Mouse (Mus musculus) lung, postnatal 0 days (tissue): Measurements from ENCODE around the gene Anapc11. TPM values are rescaled to one million over a fixed set of nuclear protein-coding genes. Genes with fewer than 3 reads are reported as not detected.
A peak's percentile ranks its signal among the peaks of the same experiment; 100 is the strongest.

Source experiments
- ATAC-seq: fragments of 200-750 bp; cut with Nextera tagmentation; 2 replicates; pipeline ENCODE4 v1.8.0; 2017; ENCODE audit warnings: moderate library complexity
- DNase-seq: peaks from one replicate; pipeline ENCODE4 v3.0.0-alpha.2; 2016; ENCODE audit warnings: low spot score
- H3K27ac ChIP-seq: fragments of 300-500 bp; sonication (generic); 2 replicates; pipeline ENCODE4 v1.5.1; 2014; ENCODE audit warnings: antibody characterized with exemption, mild to moderate bottlenecking, low read length, mixed read lengths
- H3K27me3 ChIP-seq: fragments of 300-500 bp; sonication (generic); replicated peaks from 2 replicates; pipeline ENCODE4 v1.6.1; 2014; ENCODE audit warnings: low read length, mixed read lengths; ENCODE audit not compliant: insufficient read depth
- H3K36me3 ChIP-seq: fragments of 300-500 bp; sonication (generic); 2 replicates; pipeline ENCODE4 v1.6.1; 2014; ENCODE audit warnings: low read length, mixed read lengths; ENCODE audit not compliant: insufficient read depth
- H3K4me1 ChIP-seq: fragments of 300-500 bp; sonication (generic); 2 replicates; pipeline ENCODE4 v1.6.1; 2014; ENCODE audit warnings: antibody characterized with exemption, low read depth, low read length, mixed read lengths; ENCODE audit not compliant: insufficient read depth
- H3K4me2 ChIP-seq: fragments of 300-500 bp; sonication (generic); replicated peaks from 2 replicates; pipeline ENCODE4 v1.6.1; 2014; ENCODE audit warnings: low read depth, mild to moderate bottlenecking, low read length, moderate library complexity, mixed read lengths
- H3K4me3 ChIP-seq: fragments of 300-500 bp; sonication (generic); 2 replicates; pipeline ENCODE4 v1.5.1; 2014; ENCODE audit warnings: low read depth, low read length
- H3K9ac ChIP-seq: fragments of 300-500 bp; sonication (generic); replicated peaks from 2 replicates; pipeline ENCODE4 v1.6.1; 2014; ENCODE audit warnings: low read depth, mild to moderate bottlenecking
- H3K9me3 ChIP-seq: fragments of 300-500 bp; sonication (generic); 2 replicates; pipeline ENCODE4 v1.6.1; 2016; ENCODE audit warnings: low read length, mixed read lengths
- CTCF ChIP-seq: IDR thresholded peaks from 2 replicates; pipeline ENCODE4 v1.5.1; 2016; ENCODE audit warnings: antibody characterized with exemption, mild to moderate bottlenecking
- EP300 ChIP-seq: IDR thresholded peaks from 2 replicates; pipeline ENCODE4 v1.6.1; 2016; ENCODE audit warnings: antibody characterized with exemption, mild to moderate bottlenecking, control low read depth
- WGBS: fragments of 180-500 bp; shearing (Covaris S2); extraction: QIAGEN DNeasy Blood & Tissue Kit; methylation state at CpG from one replicate; pipeline ENCODE4 v1.1.7; 2014; 5-methylcytosine and 5-hydroxymethylcytosine counted together
- polyA plus RNA-seq: library from polyadenylated mRNA; unstranded; fragments of >200 nt; fragmentation: Nextera tagmentation; extraction: Ambion mirVana; gene quantifications from 2 replicates; pipeline ENCODE4 v1.2.1, GENCODE M21; 2015

Gene Anapc11
- polyA plus RNA-seq, 1 experiment from 2014 or later: 138 TPM

- peaks cover 19% of the 10 kb centered on the region for H3K36me3 ChIP-seq
- no peaks in the 10 kb centered on the region for H3K27me3 ChIP-seq
- ATAC-seq: no peak
- peak overlapping the region; percentile 67 for H3K9ac ChIP-seq
- H3K27ac ChIP-seq: peak overlapping the region; percentile 96
- no peak for DNase-seq
- peak overlapping the region; percentile 72 for H3K4me2 ChIP-seq
- TF ChIP-seq CTCF (no peak), EP300 (no peak)
- H3K4me3 ChIP-seq: peak overlapping the region; percentile 87
- WGBS: under 1% methylated on average over 23 of the region's 23 CpGs
- no peaks in the 10 kb centered on the region for H3K9me3 ChIP-seq
- peaks cover 8% of the 10 kb centered on the region; the same call in 1 of the 2 replicates for H3K4me1 ChIP-seq
Observed at GRCm38 (mm10) chr11:120573585-120574277, 24.5 kb upstream of the Anapc11 start.

GRCm38 (mm10) chr11:120574278-120574600 lies 24.0 kb upstream of the Anapc11 start:
- no peak overlapping the region; the same call in 1 of the 2 replicates for H3K4me2 ChIP-seq
- no peak overlapping the region; the same call in 1 of the 2 replicates for H3K4me3 ChIP-seq
- no peak for DNase-seq
- H3K27ac ChIP-seq: no peak overlapping the region
- TF ChIP-seq EP300: no peak
- no peak for TF ChIP-seq CTCF
- H3K4me1 ChIP-seq: peaks cover 8% of the 10 kb centered on the region; the same call in 1 of the 2 replicates
- no peaks in the 10 kb centered on the region for H3K27me3 ChIP-seq
- no peak for ATAC-seq
- H3K9me3 ChIP-seq: no peaks in the 10 kb centered on the region
- 0 out of 2 replicates have a peak overlapping the region, but pooled peaks have one; percentile 23 for H3K9ac ChIP-seq
- WGBS: 26% methylated on average over 5 of the region's 5 CpGs
- peaks cover 22% of the 10 kb centered on the region for H3K36me3 ChIP-seq

- 74% methylated on average over 2 of the region's 2 CpGs for WGBS
- DNase-seq: no peak
- Histone ChIP-seq H3K27me3 (no peaks in the 10 kb centered on the region), H3K9ac (no peak overlapping the region), H3K4me2 (no peak overlapping the region), H3K36me3 (peaks cover 23% of the 10 kb centered on the region), H3K4me3 (no peak overlapping the region), H3K27ac (no peak overlapping the region), H3K4me1 (peaks cover 11% of the 10 kb centered on the region), H3K9me3 (no peaks in the 10 kb centered on the region)
- TF ChIP-seq CTCF (no peak), EP300 (no peak)
- ATAC-seq: no peak
Observed at GRCm38 (mm10) chr11:120575046-120575445, 23.2 kb upstream of the Anapc11 start.

GRCm38 (mm10) chr11:120575940-120576339 lies 22.3 kb upstream of the Anapc11 start:
- peaks cover 17% of the 10 kb centered on the region; the same call in 1 of the 2 replicates for H3K36me3 ChIP-seq
- no peak overlapping the region for H3K4me2 ChIP-seq
- no peak for TF ChIP-seq CTCF
- no peak for TF ChIP-seq EP300
- peaks cover 14% of the 10 kb centered on the region for H3K4me1 ChIP-seq
- H3K9ac ChIP-seq: no peak overlapping the region
- H3K27me3 ChIP-seq: no peaks in the 10 kb centered on the region
- H3K9me3 ChIP-seq: no peaks in the 10 kb centered on the region
- no peak overlapping the region for H3K4me3 ChIP-seq
- DNase-seq: no peak
- no peak for ATAC-seq
- H3K27ac ChIP-seq: no peak overlapping the region

- TF ChIP-seq EP300 (no peak), CTCF (no peak)
- no peak for ATAC-seq
- H3K27ac ChIP-seq: no peak overlapping the region
Observed at GRCm38 (mm10) chr11:120576365-120576981, 21.7 kb upstream of the Anapc11 start.

GRCm38 (mm10) chr11:120577211-120578023 lies 20.8 kb upstream of the Anapc11 start:
- no peak overlapping the region for H3K9ac ChIP-seq
- ATAC-seq (no peak), DNase-seq (peak; percentile 65)
- no peaks in the 10 kb centered on the region for H3K27me3 ChIP-seq
- no peak overlapping the region for H3K27ac ChIP-seq
- peaks cover 17% of the 10 kb centered on the region; the same call in 1 of the 2 replicates for H3K36me3 ChIP-seq
- WGBS: 80% methylated on average over 7 of the region's 7 CpGs
- TF ChIP-seq EP300 (no peak), CTCF (peak; percentile 68)
- H3K4me2 ChIP-seq: no peak overlapping the region
- peaks cover 15% of the 10 kb centered on the region for H3K4me1 ChIP-seq
- no peaks in the 10 kb centered on the region for H3K9me3 ChIP-seq
- H3K4me3 ChIP-seq: no peak overlapping the region

More at GRCm38 (mm10) chr11:120576365-120576981, 21.7 kb upstream of the Anapc11 start:
- no peak overlapping the region for H3K9ac ChIP-seq
- DNase-seq: no peak
- peaks cover 12% of the 10 kb centered on the region for H3K4me1 ChIP-seq
- H3K4me2 ChIP-seq: no peak overlapping the region
- 78% methylated on average over 3 of the region's 3 CpGs for WGBS
- no peaks in the 10 kb centered on the region for H3K27me3 ChIP-seq
- no peak overlapping the region for H3K4me3 ChIP-seq
- H3K9me3 ChIP-seq: no peaks in the 10 kb centered on the region
- H3K36me3 ChIP-seq: peaks cover 17% of the 10 kb centered on the region; the same call in 1 of the 2 replicates
